Mouse (Mus musculus) olfactory bulb, adult 2 months (tissue): ENCODE results near the gene Ptpn3.

Source experiments
- CTCF ChIP-seq: fragments of 200-500 bp; IDR thresholded peaks from 2 replicates; pipeline ENCODE4 v1.5.1; 2012; ENCODE audit warnings: low read depth, mild to moderate bottlenecking, low read length, moderate library complexity; ENCODE audit not compliant: insufficient read depth
- POLR2A ChIP-seq: fragments of 200-500 bp; IDR thresholded peaks from 2 replicates; pipeline ENCODE4 v1.6.1; 2012; ENCODE audit warnings: mild to moderate bottlenecking, low read depth, low read length, moderate library complexity; ENCODE audit not compliant: insufficient read depth

DNA sequence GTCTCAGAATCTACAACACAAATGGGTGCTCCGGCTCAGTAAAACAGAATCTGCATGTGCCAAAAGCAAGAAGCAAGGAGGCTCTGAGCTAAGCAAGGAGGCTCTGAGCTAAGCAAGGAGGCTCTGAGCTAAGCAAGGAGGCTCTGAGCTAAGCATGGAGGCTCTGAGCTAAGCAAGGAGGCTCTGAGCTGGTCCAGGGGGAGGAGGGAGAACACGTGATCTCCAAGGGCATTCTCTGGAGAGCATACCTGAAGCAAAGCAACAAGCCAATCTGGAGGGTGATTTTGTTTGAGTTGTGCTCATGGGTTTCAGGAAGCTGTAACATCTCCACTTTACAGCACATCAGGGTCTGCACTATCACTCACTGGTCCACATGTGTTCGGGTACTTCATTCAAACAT is 18.4 kb downstream of the Ptpn3 start:
- TF ChIP-seq CTCF: no peak
- TF ChIP-seq POLR2A: no peak
